Mouse (Mus musculus): ENCODE results near the gene Qk. TPM values are rescaled to one million over a fixed set of nuclear protein-coding genes. Genes with fewer than 3 reads are reported as not detected.

The Qk gene
- polyA plus RNA-seq, 1 experiment from 2014 or later: 9.1 TPM

DNA sequence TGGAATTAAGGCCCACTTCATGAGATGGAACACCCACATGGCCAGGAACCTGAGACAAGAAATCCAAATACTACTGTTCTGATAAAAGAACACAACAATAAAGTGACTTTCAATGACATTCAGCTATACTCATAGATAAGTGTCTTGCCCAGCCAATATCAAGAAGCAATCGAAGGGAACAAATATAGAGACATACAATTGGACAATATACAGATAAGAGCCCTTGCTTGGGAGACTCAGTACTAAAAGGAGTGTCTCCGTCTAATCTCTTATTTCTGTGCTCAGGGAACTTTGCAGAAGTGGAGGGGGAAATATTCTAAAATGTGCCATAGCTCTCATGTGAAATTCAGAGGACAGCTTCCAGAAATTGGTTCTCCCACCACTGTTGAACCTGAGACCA, 83.1 kb downstream of the Qk start:
- H3K27ac ChIP-seq: no peak overlapping the region
- no peak overlapping the region for H3K4me3 ChIP-seq (replicated peaks)
- H3K9ac ChIP-seq: no peak overlapping the region
- DNase-seq (no peak), ATAC-seq (ENCODE audit: low read depth) (no peak)
- H3K4me2 ChIP-seq: no peak overlapping the region
- H3K9me3 ChIP-seq (replicated peaks): no peaks in the 10 kb centered on the region
- H3K27me3 ChIP-seq: no peaks in the 10 kb centered on the region
- 41% methylated on average over 2 of the region's 2 CpGs for WGBS (ENCODE audit: insufficient replicate concordance)
- H3K4me1 ChIP-seq (replicated peaks): peaks cover 7% of the 10 kb centered on the region; the same call in 1 of the 2 replicates
- no peaks in the 10 kb centered on the region for H3K36me3 ChIP-seq

DNA sequence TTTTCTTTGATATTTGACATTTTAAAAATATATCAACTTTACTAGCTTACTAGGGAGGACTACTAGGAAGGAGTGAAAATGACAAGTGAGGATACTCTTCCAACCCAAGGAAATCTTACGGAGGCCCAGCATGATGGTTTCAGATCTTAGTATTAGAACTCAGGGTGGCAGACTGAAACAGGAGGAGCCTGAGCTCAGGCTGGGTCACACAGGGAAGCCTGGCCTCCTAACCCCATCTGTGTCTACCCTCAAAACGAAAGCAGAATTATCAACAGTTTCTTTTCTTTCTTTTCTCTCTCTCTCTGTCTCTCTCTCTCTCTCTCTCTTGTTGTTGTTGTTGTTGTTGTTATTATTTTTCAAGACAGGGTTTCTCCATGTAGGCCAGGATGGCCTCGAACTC, 87.2 kb downstream of the Qk start:
- ATAC-seq (ENCODE audit: low read depth) (no peak), DNase-seq (no peak)
- Histone ChIP-seq H3K9me3 (replicated peaks) (no peaks in the 10 kb centered on the region), H3K4me1 (replicated peaks) (peaks cover 6% of the 10 kb centered on the region; the same call in 1 of the 2 replicates), H3K27ac (no peak overlapping the region), H3K36me3 (no peaks in the 10 kb centered on the region), H3K27me3 (no peaks in the 10 kb centered on the region), H3K4me2 (no peak overlapping the region), H3K9ac (no peak overlapping the region), H3K4me3 (replicated peaks) (no peak overlapping the region)
- WGBS (ENCODE audit: insufficient replicate concordance): 86% methylated on average over 3 of the region's 3 CpGs

DNA sequence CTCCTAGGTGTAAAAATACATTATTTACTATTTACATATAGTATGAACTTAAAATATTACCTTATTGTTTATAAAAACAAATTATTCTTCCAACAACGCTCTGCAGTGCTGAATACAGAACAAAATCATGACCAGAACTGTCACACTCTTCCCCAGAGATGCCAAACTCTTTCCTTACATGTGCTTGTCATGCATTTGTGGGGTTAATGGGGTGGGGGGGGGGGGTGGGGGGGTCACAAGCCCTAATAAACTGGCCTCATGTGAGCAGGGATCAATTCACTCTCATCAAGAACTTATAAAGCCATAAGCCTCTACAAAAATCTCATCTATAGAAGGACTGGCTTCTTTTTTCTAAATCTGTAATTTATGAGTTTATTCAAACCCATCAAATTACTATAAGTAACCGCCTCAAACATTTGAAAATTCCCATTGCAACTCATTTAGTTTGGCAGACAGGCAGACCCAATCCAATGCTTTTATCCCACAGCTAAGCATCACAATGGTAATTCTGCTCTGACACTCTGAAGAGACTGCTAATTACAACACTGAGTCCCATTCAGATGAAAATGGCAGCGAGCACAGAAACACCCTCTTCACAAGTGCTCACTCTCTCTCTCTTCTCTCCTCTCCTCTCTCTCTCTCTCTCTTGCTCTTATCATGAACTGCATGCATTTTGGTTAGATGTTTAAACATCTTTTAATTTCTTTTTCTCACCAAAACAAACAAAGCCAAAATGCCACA, 91.7 kb downstream of the Qk start:
- H3K9ac ChIP-seq: no peak overlapping the region
- no peak overlapping the region for H3K27ac ChIP-seq
- H3K4me3 ChIP-seq (replicated peaks): no peak overlapping the region
- H3K4me2 ChIP-seq: no peak overlapping the region
- H3K4me1 ChIP-seq (replicated peaks): no peaks in the 10 kb centered on the region
- no peak for ATAC-seq (ENCODE audit: low read depth)
- no peaks in the 10 kb centered on the region for H3K9me3 ChIP-seq (replicated peaks)
- no peak for DNase-seq
- no peaks in the 10 kb centered on the region for H3K27me3 ChIP-seq
- WGBS (ENCODE audit: insufficient replicate concordance): 89% methylated on average over 3 of the region's 3 CpGs
- H3K36me3 ChIP-seq: no peaks in the 10 kb centered on the region

DNA sequence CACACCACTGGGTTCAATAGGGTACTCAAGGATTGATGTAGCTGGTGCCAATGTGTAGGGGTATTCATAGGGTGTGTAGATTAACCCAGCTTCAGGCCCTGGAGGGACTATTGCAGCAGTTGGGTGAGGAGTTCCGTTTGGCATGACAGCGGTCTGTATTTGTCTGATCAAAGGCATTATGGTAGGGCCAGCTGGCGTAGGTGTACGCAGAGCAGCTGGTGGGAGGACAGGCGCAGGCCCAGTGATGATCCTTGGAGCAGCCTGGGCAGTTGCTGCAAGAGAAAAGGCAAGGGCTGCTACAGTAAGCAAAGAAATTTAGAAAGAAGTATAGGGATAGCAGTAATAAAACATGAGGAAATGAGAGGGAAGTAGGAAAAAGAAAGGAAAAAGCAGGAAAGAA, 103.5 kb downstream of the Qk start:
- DNase-seq (no peak), ATAC-seq (ENCODE audit: low read depth) (no peak)
- peaks cover 12% of the 10 kb centered on the region for H3K36me3 ChIP-seq
- no peak overlapping the region for H3K4me3 ChIP-seq (replicated peaks)
- no peaks in the 10 kb centered on the region for H3K27me3 ChIP-seq
- H3K4me1 ChIP-seq (replicated peaks): no peaks in the 10 kb centered on the region
- 85% methylated on average over 5 of the region's 5 CpGs for whole genome bisulfite sequencing (ENCODE audit: insufficient replicate concordance)
- no peak overlapping the region for H3K27ac ChIP-seq
- no peak overlapping the region for H3K9ac ChIP-seq
- no peaks in the 10 kb centered on the region for H3K9me3 ChIP-seq (replicated peaks)
- no peak overlapping the region for H3K4me2 ChIP-seq

DNA sequence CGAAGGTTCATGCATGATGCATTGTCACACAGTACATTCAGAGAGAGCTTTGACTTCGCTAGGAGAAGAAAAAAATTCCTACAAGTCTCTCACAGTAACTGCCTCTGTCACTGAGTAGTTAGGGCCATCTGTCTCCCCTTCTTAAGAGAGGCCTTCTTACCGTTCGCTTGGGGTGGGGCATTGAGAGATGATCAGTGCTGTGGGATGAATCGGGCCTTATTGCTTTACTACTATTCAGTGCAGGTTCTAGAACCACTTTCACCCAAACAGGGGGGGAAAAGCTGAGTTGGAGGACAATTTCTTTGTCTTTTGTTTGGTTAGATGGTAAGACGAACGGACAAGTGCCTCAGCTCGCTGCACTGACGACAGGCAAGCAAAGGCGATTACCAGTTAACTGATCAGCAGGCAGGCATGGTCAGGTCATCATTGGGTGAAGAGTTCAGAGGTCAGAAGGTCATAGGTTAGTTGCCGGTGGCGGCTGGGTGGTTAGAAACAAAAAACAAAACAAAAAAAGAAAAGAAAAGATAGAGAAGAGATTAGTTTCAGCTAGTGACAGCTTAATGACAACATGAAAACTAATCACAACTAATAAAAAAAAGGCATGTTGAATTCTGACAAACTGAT, 110.4 kb downstream of the Qk start:
- Histone ChIP-seq H3K4me3 (replicated peaks) (no peak overlapping the region), H3K36me3 (peaks cover 25% of the 10 kb centered on the region), H3K27me3 (no peaks in the 10 kb centered on the region), H3K27ac (no peak overlapping the region), H3K4me2 (no peak overlapping the region), H3K4me1 (replicated peaks) (0 out of 2 replicates have a peak, but pooled peaks cover 3% of the 10 kb centered on the region), H3K9me3 (replicated peaks) (no peaks in the 10 kb centered on the region), H3K9ac (no peak overlapping the region)
- ATAC-seq (ENCODE audit: low read depth) (no peak), DNase-seq (no peak)
- 79% methylated on average over 12 of the region's 12 CpGs for WGBS (ENCODE audit: insufficient replicate concordance)

DNA sequence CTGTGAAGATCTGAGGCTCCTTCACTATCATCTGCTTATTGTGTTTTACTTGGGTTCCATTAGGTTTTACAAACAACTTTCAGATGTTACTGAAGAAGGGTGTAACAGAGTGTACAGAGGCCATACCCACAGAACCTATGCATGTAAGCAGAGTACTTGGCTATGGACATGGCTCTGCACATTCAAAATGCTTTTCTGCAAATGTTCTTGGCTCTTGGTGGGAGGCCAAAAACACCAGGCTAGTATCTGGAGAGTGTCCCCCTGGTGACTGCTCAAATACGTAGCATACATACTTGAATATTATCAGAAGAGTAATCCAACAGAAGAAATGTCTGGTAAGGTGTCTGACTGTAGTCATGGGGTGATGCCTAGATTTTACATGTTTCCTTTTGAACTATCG, 121.0 kb downstream of the Qk start:
- no peak overlapping the region for H3K4me3 ChIP-seq (replicated peaks)
- H3K9me3 ChIP-seq (replicated peaks): no peaks in the 10 kb centered on the region
- no peaks in the 10 kb centered on the region for H3K27me3 ChIP-seq
- H3K27ac ChIP-seq: no peak overlapping the region
- H3K4me1 ChIP-seq (replicated peaks): no peaks in the 10 kb centered on the region
- no peak overlapping the region for H3K4me2 ChIP-seq
- no peak for ATAC-seq (ENCODE audit: low read depth)
- WGBS (ENCODE audit: insufficient replicate concordance): 76% methylated on average over 2 of the region's 2 CpGs
- no peaks in the 10 kb centered on the region for H3K36me3 ChIP-seq
- no peak for DNase-seq
- no peak overlapping the region for H3K9ac ChIP-seq

DNA sequence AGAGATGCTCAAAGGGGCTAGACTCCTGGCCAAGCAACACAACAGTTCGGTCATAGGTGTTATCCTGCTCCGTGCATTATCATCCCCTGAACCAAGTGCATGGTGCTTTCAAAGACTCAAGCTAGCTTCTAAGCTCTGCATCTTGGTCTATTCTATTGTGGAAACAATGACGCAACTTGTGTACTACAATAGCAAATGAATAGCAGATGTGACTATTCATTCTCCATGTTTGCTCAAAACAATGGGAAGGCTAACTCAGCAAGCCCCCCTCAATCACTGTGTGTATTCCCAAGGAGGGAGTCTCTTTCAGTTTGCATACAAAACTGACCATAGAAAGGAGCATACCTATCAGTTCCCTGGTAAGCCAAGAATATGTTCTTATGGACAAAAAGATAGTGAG, 121.4 kb downstream of the Qk start:
- Histone ChIP-seq H3K4me1 (replicated peaks) (no peaks in the 10 kb centered on the region), H3K27ac (no peak overlapping the region), H3K9ac (no peak overlapping the region), H3K4me3 (replicated peaks) (no peak overlapping the region), H3K36me3 (no peaks in the 10 kb centered on the region), H3K9me3 (replicated peaks) (no peaks in the 10 kb centered on the region), H3K27me3 (no peaks in the 10 kb centered on the region), H3K4me2 (no peak overlapping the region)
- 78% methylated on average over 3 of the region's 3 CpGs for WGBS (ENCODE audit: insufficient replicate concordance)
- ATAC-seq (ENCODE audit: low read depth) (no peak), DNase-seq (no peak)

DNA sequence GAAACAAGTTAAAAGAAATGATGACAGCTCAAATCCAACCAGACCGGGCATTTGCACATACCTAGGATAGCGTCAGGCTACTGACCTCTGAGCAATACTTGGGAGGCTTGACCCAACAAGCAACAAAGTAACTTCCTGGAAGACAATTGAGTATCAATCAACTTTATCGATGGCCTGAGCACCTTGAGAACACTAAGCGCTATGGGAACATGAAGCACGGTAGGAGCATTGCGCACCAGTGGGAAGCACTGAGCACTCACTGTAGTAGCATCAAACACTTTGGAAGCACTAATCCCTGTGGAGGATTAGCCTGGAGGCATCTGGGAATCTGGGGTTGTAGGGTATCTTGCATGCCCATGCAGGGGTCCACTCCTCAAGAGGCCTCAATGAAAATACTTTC, 124.0 kb downstream of the Qk start:
- Histone ChIP-seq H3K27me3 (no peaks in the 10 kb centered on the region), H3K9ac (no peak overlapping the region), H3K36me3 (no peaks in the 10 kb centered on the region), H3K4me1 (replicated peaks) (no peaks in the 10 kb centered on the region), H3K4me2 (no peak overlapping the region), H3K27ac (no peak overlapping the region), H3K9me3 (replicated peaks) (no peaks in the 10 kb centered on the region), H3K4me3 (replicated peaks) (no peak overlapping the region)
- WGBS (ENCODE audit: insufficient replicate concordance): 85% methylated on average over 6 of the region's 6 CpGs
- DNase-seq: no peak
- ATAC-seq (ENCODE audit: low read depth): no peak

DNA sequence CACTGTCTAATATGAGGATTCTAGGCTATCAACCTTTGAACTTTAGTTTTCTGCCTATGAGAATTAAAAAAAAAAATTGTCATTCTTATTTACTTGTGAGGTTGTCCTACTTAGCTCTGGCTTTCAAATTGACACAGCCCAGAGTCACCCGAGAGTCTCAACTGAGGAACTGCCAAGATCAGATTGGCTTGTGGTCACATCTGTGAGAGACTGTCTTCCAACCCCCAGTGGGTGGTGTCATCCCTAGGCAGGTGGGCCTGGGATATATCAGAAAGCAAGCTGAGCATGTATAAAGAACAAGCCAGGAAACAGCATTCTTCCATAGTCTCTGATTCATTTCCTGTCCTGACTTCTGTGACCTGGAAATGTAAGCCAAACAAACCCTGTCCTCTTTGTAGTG, 128.8 kb downstream of the Qk start:
- ATAC-seq (ENCODE audit: low read depth) (no peak), DNase-seq (no peak)
- Histone ChIP-seq H3K27ac (no peak overlapping the region), H3K4me3 (replicated peaks) (no peak overlapping the region), H3K36me3 (no peaks in the 10 kb centered on the region), H3K9ac (no peak overlapping the region), H3K4me1 (replicated peaks) (no peaks in the 10 kb centered on the region), H3K4me2 (no peak overlapping the region), H3K27me3 (no peaks in the 10 kb centered on the region), H3K9me3 (replicated peaks) (no peaks in the 10 kb centered on the region)
- WGBS (ENCODE audit: insufficient replicate concordance): 13% methylated on average over 1 of the region's 1 CpGs

DNA sequence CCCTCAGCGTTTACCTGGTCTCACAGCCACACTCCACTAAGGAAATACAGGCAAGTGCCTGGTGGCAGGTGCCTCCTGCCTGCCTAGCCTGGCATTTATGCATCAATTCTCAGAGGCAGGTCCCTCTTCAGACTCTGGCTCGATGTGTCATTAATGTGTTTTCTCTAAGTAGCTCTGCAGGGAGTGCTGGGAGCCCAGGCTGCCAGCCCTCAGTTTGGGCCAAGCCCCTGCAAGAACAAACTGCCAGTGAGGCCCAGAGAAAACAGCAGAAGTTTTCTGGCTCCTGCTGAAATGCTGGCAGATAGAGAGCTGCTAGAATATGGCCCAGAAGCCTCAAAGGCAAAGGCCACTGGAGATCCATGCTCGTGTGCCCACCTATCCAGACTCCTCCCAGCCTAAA, 131.2 kb downstream of the Qk start:
- 52% methylated on average over 3 of the region's 3 CpGs for WGBS (ENCODE audit: insufficient replicate concordance)
- no peaks in the 10 kb centered on the region for H3K27me3 ChIP-seq
- no peaks in the 10 kb centered on the region for H3K36me3 ChIP-seq
- H3K4me2 ChIP-seq: no peak overlapping the region
- no peak for DNase-seq
- H3K4me3 ChIP-seq (replicated peaks): no peak overlapping the region
- H3K9ac ChIP-seq: no peak overlapping the region
- H3K9me3 ChIP-seq (replicated peaks): no peaks in the 10 kb centered on the region
- ATAC-seq (ENCODE audit: low read depth): no peak
- no peak overlapping the region for H3K27ac ChIP-seq
- no peaks in the 10 kb centered on the region for H3K4me1 ChIP-seq (replicated peaks)

DNA sequence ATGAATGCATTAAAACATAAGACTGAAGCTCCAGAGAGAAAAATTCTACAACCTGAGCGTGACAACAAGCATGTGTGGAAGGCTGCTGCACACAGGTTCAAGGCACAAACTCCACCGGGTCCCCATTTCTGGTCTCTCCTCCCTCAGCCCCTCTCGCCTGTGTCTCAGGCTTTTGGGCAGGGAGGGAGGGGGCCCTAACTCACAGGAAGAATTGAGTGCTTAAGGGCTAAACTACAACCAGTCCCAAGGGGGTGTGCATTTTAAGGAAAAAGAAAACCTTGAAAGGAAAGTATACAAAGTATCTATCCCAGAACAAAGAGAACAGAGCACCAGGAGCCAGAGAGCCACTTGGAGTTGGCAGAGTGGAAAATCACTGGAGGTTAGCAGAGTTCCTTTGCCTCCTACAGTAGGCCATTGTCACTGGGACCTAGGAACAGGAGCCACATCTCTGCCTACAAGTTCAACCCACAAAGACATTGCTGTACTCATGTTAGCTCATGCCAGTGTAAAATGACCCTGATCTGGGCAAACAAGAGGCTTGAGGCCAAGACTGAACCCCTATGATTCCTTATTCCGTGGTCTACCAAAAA, 132.1 kb downstream of the Qk start:
- Histone ChIP-seq H3K4me3 (replicated peaks) (no peak overlapping the region), H3K27me3 (no peaks in the 10 kb centered on the region), H3K4me1 (replicated peaks) (no peaks in the 10 kb centered on the region), H3K9ac (no peak overlapping the region), H3K4me2 (no peak overlapping the region), H3K9me3 (replicated peaks) (no peaks in the 10 kb centered on the region), H3K36me3 (no peaks in the 10 kb centered on the region), H3K27ac (no peak overlapping the region)
- ATAC-seq (ENCODE audit: low read depth): no peak
- 66% methylated on average over 4 of the region's 4 CpGs for WGBS (ENCODE audit: insufficient replicate concordance)
- DNase-seq: no peak

DNA sequence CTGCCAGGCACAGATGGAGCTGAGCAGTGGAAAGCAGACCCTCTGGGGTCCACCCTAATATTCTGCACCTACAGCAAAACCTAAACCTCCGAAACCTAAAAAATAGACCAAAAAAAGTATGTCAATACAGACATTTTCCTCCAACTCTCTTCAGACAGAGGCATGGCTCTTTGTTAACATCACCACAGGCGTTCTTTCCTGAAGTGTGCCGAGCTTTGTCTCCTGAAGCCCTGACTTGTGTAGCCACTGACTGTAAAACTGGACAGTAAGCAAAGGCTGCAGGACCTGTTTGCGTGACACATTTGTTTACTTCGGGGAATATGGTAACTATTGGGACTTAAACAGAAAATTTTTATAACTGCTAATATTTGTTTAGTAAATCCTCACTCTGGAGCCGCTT, 137.9 kb downstream of the Qk start:
- Histone ChIP-seq H3K9ac (no peak overlapping the region), H3K27me3 (no peaks in the 10 kb centered on the region), H3K4me1 (replicated peaks) (no peaks in the 10 kb centered on the region), H3K9me3 (replicated peaks) (no peaks in the 10 kb centered on the region), H3K36me3 (no peaks in the 10 kb centered on the region), H3K27ac (no peak overlapping the region), H3K4me2 (no peak overlapping the region), H3K4me3 (replicated peaks) (no peak overlapping the region)
- DNase-seq (no peak), ATAC-seq (ENCODE audit: low read depth) (no peak)
- WGBS (ENCODE audit: insufficient replicate concordance): 64% methylated on average over 6 of the region's 6 CpGs
